ENCODE assay signal across 9 mouse cellular contexts in the genomic region with DNA sequence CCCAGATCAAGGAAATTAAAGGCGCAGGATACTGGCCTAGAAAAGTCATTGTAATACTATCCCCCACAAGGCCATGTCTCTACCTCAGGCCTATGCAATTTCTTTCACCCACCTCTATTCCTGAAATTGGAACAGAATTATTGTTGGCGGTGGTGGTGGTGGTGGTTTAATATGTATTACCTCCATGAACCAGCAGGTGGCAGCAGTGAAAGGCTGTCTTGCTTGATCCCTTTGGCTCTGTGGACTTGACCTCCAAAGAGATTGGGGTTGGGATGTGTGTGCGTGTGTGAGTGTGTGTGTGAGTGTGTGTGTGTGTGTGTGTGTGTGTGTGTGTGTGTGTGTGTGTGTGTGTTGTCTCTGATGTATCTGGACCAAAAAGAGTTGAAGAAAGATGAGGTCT. TPM values are rescaled to one million over a fixed set of nuclear protein-coding genes. Genes with fewer than 3 reads are reported as not detected.
DNase-seq lines count a peak whose midpoint lies in the region; ATAC-seq and TF ChIP-seq lines count a peak whose summit lies in the region.
"Had no signal": no experiment of that assay in that cellular context is flagged by ENCODE, and none has a peak within 500 bp of the region (broad histone marks: within the 10 kb centered on the region; RNA-seq: fewer than 3 reads in every experiment).

No protein-coding gene starts in this region.

- H3K27ac ChIP-seq in intestine, postnatal 0 days (ENCODE audit: low read depth, low read length) = no peak overlapping the region
- no peak overlapping the region for H3K27ac ChIP-seq in intestine, embryonic 16.5 days (ENCODE audit: low read length)
- H3K27ac ChIP-seq in ES-E14 (ENCODE audit: insufficient read depth, low read depth, low read length, poor library complexity, severe bottlenecking) = no peak overlapping the region
- H3K27ac ChIP-seq in forebrain, embryonic 12.5 days = no peak overlapping the region
- H3K27ac ChIP-seq: embryonic facial prominence, embryonic 13.5 days had no signal

- H3K36me3 ChIP-seq in intestine, postnatal 0 days (ENCODE audit: control insufficient read depth, insufficient read depth) = no peaks in the 10 kb centered on the region
- no peaks in the 10 kb centered on the region for H3K36me3 ChIP-seq in intestine, embryonic 16.5 days (ENCODE audit: control insufficient read depth, insufficient read depth, low read length)
- H3K36me3 ChIP-seq in ES-E14 (ENCODE audit: control insufficient read depth, insufficient read depth, low read length, poor library complexity, severe bottlenecking) = no peaks in the 10 kb centered on the region
- no peaks in the 10 kb centered on the region for H3K36me3 ChIP-seq in forebrain, embryonic 12.5 days (replicated peaks)
- H3K36me3 ChIP-seq: embryonic facial prominence, embryonic 13.5 days had no signal

- peak; percentile 92 for TF ChIP-seq CTCF in intestine, postnatal 0 days (IDR thresholded peaks at IDR 0.05; ENCODE audit: low read depth)

- no peak for ATAC-seq in intestine, postnatal 0 days
- ATAC-seq in intestine, embryonic 16.5 days = no peak
- peak; percentile 64; the same call in 1 of the 2 replicates for ATAC-seq in forebrain, embryonic 12.5 days (ENCODE audit: low FRiP score)
- ATAC-seq in megakaryocyte, adult 5-6 weeks (ENCODE audit: poor library complexity, severe bottlenecking) = peak; percentile 66

- in situ Hi-C loops in ES-E14 (cut with MboI; ENCODE audit: low sequenced_read_pairs in 2 of 2, unreplicated experiment in 2 of 2) = loop anchor here in 1 of 2 experiments (10.0 kb wide), 1 partner anchor 148 kb away; no protein-coding TSS in a partner anchor

- H3K4me3 ChIP-seq in intestine, postnatal 0 days (ENCODE audit: low read depth, low read length) = no peak overlapping the region
- H3K4me3 ChIP-seq in intestine, embryonic 16.5 days (ENCODE audit: low read length) = no peak overlapping the region
- H3K4me3 ChIP-seq in ES-E14 (ENCODE audit: insufficient read depth in 1 of 2, low read depth in 1 of 2, low read length in 2 of 2, poor library complexity in 1 of 2, severe bottlenecking in 1 of 2) = no peak overlapping the region
- no peak overlapping the region for H3K4me3 ChIP-seq in forebrain, embryonic 12.5 days (replicated peaks)
- H3K4me3 ChIP-seq: embryonic facial prominence, embryonic 13.5 days had no signal

- H3K9me3 ChIP-seq in intestine, postnatal 0 days (ENCODE audit: control insufficient read depth) = no peaks in the 10 kb centered on the region
- H3K9me3 ChIP-seq in intestine, embryonic 16.5 days (ENCODE audit: control insufficient read depth, low read length) = no peaks in the 10 kb centered on the region
- H3K9me3 ChIP-seq in ES-E14 (ENCODE audit: control insufficient read depth, insufficient read depth, low read depth, low read length) = no peaks in the 10 kb centered on the region
- no peaks in the 10 kb centered on the region for H3K9me3 ChIP-seq in forebrain, embryonic 12.5 days
- H3K9me3 ChIP-seq: embryonic facial prominence, embryonic 13.5 days had no signal

- H3K4me1 ChIP-seq in intestine, postnatal 0 days (replicated peaks; ENCODE audit: control insufficient read depth, insufficient read depth, low read length) = no peaks in the 10 kb centered on the region
- H3K4me1 ChIP-seq in intestine, embryonic 16.5 days (ENCODE audit: control insufficient read depth, insufficient read depth, low read length) = no peaks in the 10 kb centered on the region
- peaks cover 3 to 13% of the 10 kb centered on the region in 2 experiments; a peak in 3 of 4 replicates for H3K4me1 ChIP-seq in ES-E14 (ENCODE audit: control insufficient read depth in 2 of 2, insufficient read depth in 2 of 2, low read length in 2 of 2, poor library complexity in 1 of 2)
- H3K4me1 ChIP-seq in forebrain, embryonic 12.5 days = peaks cover 9% of the 10 kb centered on the region; the same call in 1 of the 2 replicates
- H3K4me1 ChIP-seq: embryonic facial prominence, embryonic 13.5 days had no signal

- 6% methylated on average over 3 of the region's 3 CpGs for WGBS in intestine, postnatal 0 days
- WGBS in intestine, embryonic 16.5 days = 5% methylated on average over 3 of the region's 3 CpGs
- 14% methylated on average over 3 of the region's 3 CpGs for WGBS in forebrain, embryonic 12.5 days

- no peak overlapping the region for H3K9ac ChIP-seq in intestine, postnatal 0 days (ENCODE audit: low read depth, low read length)
- no peak overlapping the region for H3K9ac ChIP-seq in intestine, embryonic 16.5 days (ENCODE audit: low read depth, low read length)
- no peak overlapping the region for H3K9ac ChIP-seq in ES-E14 (ENCODE audit: insufficient read depth, low read depth, low read length, poor library complexity, severe bottlenecking)
- H3K9ac ChIP-seq in forebrain, embryonic 12.5 days = no peak overlapping the region
- H3K9ac ChIP-seq: embryonic facial prominence, embryonic 13.5 days had no signal

- no peaks in the 10 kb centered on the region for H3K27me3 ChIP-seq in intestine, postnatal 0 days (replicated peaks; ENCODE audit: control insufficient read depth, insufficient read depth, low read length)
- H3K27me3 ChIP-seq in intestine, embryonic 16.5 days (replicated peaks; ENCODE audit: control insufficient read depth, insufficient read depth, low read length) = no peaks in the 10 kb centered on the region
- H3K27me3 ChIP-seq in forebrain, embryonic 12.5 days = peaks cover 30% of the 10 kb centered on the region

- no peak overlapping the region for H3K4me2 ChIP-seq in intestine, postnatal 0 days (replicated peaks; ENCODE audit: low read depth)
- no peak overlapping the region for H3K4me2 ChIP-seq in intestine, embryonic 16.5 days (ENCODE audit: low read depth, low read length)
- H3K4me2 ChIP-seq in forebrain, embryonic 12.5 days = no peak overlapping the region
- H3K4me2 ChIP-seq: embryonic facial prominence, embryonic 13.5 days had no signal

- DNase-seq in ES-E14 (ENCODE audit: low read depth, low spot score) = no peak
- DNase-seq in c-Kit-positive CD71-negative TER-119-negative erythroid progenitor cells, embryonic 14.5 days (ENCODE audit: low read depth) = peak; percentile 31
- DNase-seq in layer of hippocampus, adult 18-20 months (ENCODE audit: low spot score in 2 of 2) = peak; percentile 22 to 74
- peak; percentile 48 for DNase-seq in thymus, postnatal 0 days (ENCODE audit: low spot score)

TF ChIP-seq in ES-E14, 5 proteins besides CTCF, POLR2A, EP300 and RAD21:
- TF ChIP-seq ZC3H11A (IDR thresholded peaks at IDR 0.05; ENCODE audit: borderline replicate concordance, low read depth, low read length) = peak; percentile 56
- TF ChIP-seq HCFC1 (IDR thresholded peaks at IDR 0.05; ENCODE audit: borderline replicate concordance, insufficient read depth, low read length) = no peak

RNA-seq across cellular contexts. Expression of a gene that starts 26.2 kb away (rescaled TPM):
- polyA plus RNA-seq in intestine, postnatal 0 days (2015; fragmentation: Nextera tagmentation; extraction: Ambion mirVana) = 0.14 and 0.20 TPM in 2 replicates
- 0.21 and 0.26 TPM in 2 replicates for polyA plus RNA-seq in intestine, embryonic 16.5 days (2015; fragmentation: Nextera tagmentation; extraction: Ambion mirVana)
- 0.45 and 0.95 TPM in 2 replicates for total RNA-seq in ES-E14 (2012; rRNA removed)
- polyA plus RNA-seq in forebrain, embryonic 12.5 days (2016; fragmentation: Nextera tagmentation; extraction: Ambion mirVana) = 2.2 and 2.9 TPM in 2 replicates
- total RNA-seq in layer of hippocampus, adult 18-20 months (2021) = 1 to 10 TPM; 2.5 to 3.2 TPM
- not detected in 2 replicates for total RNA-seq in megakaryocyte, adult 5-6 weeks (2015)
- total RNA-seq in megakaryocyte, adult 5-6 weeks (2017) = not detected in 2 replicates
- polyA plus RNA-seq in thymus, postnatal 0 days (2015; fragmentation: Nextera tagmentation; extraction: Ambion mirVana) = 0.42 and 0.51 TPM in 2 replicates

RNA-seq across cellular contexts. Expression of a gene that starts 28.5 kb away (rescaled TPM):
- polyA plus RNA-seq in intestine, postnatal 0 days (2015; fragmentation: Nextera tagmentation; extraction: Ambion mirVana) = 5.9 and 8.2 TPM in 2 replicates
- 11.2 and 11.8 TPM in 2 replicates for polyA plus RNA-seq in intestine, embryonic 16.5 days (2015; fragmentation: Nextera tagmentation; extraction: Ambion mirVana)
- total RNA-seq in ES-E14 (2012; rRNA removed) = 29.1 and 41.3 TPM in 2 replicates
- polyA plus RNA-seq in forebrain, embryonic 12.5 days (2016; fragmentation: Nextera tagmentation; extraction: Ambion mirVana) = 10.3 and 12.0 TPM in 2 replicates
- 10 to 100 TPM; 14.5 to 14.9 TPM for total RNA-seq in layer of hippocampus, adult 18-20 months (2021)
- total RNA-seq in megakaryocyte, adult 5-6 weeks (2015) = 4.1 and 6.4 TPM in 2 replicates
- 5.0 and 8.0 TPM in 2 replicates for total RNA-seq in megakaryocyte, adult 5-6 weeks (2017)
- 5.7 and 6.2 TPM in 2 replicates for polyA plus RNA-seq in thymus, postnatal 0 days (2015; fragmentation: Nextera tagmentation; extraction: Ambion mirVana)

RNA-seq across cellular contexts. Expression of a gene that starts 32.8 kb away (rescaled TPM):
- 0.14 and 0.22 TPM in 2 replicates for polyA plus RNA-seq in intestine, postnatal 0 days (2015; fragmentation: Nextera tagmentation; extraction: Ambion mirVana)
- polyA plus RNA-seq in intestine, embryonic 16.5 days (2015; fragmentation: Nextera tagmentation; extraction: Ambion mirVana) = 0.50 and 0.77 TPM in 2 replicates
- total RNA-seq in ES-E14 (2012; rRNA removed) = 0.85 and 2.4 TPM in 2 replicates
- 3.3 and 3.4 TPM in 2 replicates for polyA plus RNA-seq in forebrain, embryonic 12.5 days (2016; fragmentation: Nextera tagmentation; extraction: Ambion mirVana)
- total RNA-seq in layer of hippocampus, adult 18-20 months (2021) = 10 to 100 TPM; 15.1 to 17.7 TPM
- 0.04 and 0.11 TPM in 2 replicates for total RNA-seq in megakaryocyte, adult 5-6 weeks (2015)
- total RNA-seq in megakaryocyte, adult 5-6 weeks (2017) = 0.07 and 0.12 TPM in 2 replicates
- polyA plus RNA-seq in thymus, postnatal 0 days (2015; fragmentation: Nextera tagmentation; extraction: Ambion mirVana) = 0.31 and 0.35 TPM in 2 replicates

Comparison
In these comparisons a context has a peak if more than half of its experiments do, and no peak if none do; other contexts are left out.
1. ATAC-seq: peak in forebrain, embryonic 12.5 days (single experiment) and megakaryocyte, adult 5-6 weeks (single experiment); none in intestine, postnatal 0 days (single experiment) and intestine, embryonic 16.5 days (single experiment).